Mouse (Mus musculus) monocyte, adult 2 months (primary cell): Measurements from ENCODE around the gene 5730480H06Rik.

ENCODE experiments used
- DNase-seq, 2 experiments: peaks; one replicate each; pipeline ENCODE4 v3.0.0; 2022; ENCODE audit warnings: low spot score in 2 of 2, low read depth in 1 of 2

Gene 5730480H06Rik

DNA sequence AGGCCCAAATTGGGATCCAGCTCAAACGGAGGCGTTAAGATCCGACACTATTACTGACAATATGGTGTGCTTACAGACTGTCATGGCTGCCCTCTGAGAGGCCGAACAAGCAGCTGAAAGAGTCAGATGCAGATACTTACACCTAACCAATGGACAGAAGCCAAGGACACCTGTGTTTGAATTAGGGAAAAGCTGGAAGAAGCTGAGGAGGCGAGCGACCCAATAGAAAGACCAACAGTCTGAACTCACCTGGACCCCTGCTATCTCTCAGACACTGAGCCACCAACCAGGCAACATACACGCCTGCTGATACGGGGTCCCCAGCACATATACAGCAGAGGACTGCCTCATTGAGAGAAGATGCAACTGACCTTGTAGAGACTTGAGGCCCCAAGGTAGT, at the start of gene 5730480H06Rik:
Gene 5730480H06Rik (plus strand): TSS at position 301 of the 400 bp plus-strand sequence.
- DNase-seq = no peak

DNA sequence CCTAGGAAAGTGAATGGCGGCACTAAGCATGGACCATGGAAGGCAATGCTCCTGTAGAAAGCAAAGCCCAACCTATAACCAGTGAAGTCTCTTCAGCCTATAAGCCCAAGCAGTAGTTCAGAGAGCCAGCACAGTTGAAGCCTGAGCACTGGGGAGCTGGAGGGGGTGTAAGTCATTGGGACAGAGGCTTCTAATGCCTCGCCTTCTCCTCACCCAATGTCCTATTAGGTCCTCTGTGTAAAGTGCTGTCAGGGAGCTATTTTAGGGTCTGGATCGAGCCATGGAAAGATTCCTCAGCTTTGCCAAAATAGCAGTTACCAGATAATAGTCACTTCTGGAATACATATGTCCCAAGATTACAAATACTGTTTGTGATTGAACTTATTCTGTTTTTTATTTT, 26.6 kb upstream of the 5730480H06Rik start:
- DNase-seq = no peak

GRCm38 (mm10) chr5:48315057-48315602, 12.6 kb upstream of the 5730480H06Rik start:
- DNase-seq = no peak

DNA sequence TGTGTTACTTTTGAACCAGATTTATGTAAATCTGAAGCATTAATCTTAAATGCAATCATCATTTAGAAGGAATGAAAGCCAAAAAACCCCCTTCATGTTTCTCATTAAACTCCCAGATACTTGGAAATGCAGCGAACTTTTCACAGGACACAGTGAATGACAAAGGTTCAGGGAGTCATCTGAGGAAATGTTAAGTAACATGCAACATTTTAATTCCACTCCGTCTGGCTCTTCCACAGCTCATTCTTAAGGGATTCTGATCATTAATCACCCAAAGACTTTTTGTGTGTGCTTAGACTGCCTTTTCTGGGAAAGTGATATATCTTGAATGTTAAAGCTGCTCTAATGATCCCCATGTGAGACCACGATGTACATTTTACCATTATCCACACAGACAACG, 7.2 kb upstream of the 5730480H06Rik start:
- no peak for DNase-seq

DNA sequence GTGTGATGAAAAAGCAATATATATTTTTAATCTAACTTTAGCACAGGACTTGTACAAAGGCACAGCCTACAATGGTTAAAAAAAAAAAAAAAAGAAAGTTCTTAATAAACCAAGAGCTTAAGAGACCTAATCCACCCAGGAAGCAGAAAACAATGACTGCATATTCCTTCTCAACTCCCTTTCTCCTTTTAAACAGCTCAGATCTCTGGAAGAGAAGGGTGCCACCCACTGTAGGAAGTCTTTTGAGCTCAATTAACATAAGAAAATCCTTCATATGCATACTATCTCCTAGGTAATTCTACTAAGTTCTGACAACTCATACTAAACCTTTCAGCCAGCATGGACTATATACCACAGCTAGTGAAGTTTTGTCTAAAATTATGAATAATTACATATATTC, 1.5 kb upstream of the 5730480H06Rik start:
- DNase-seq = no peak

GRCm38 (mm10) chr5:48329751-48330150, 2.0 kb downstream of the 5730480H06Rik start:
- DNase-seq = no peak

DNA sequence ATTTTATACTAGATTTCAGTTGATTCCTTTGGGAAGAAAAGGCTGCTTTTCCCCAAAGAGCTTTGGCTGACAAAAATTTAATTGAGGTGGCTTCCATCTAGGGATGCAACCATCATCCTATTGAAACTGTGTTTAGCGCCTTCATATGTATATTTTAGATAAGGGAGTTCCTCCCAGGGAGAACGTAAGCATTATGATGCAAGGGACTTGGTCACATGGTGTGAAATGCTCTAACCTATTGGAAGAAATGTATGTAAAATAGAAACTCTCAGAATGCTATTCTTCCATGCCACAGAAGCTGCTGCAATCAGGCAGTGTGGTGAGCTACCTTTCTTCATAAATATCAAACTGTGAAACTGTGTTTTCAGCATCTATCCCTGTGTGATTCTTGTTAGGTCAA, 3.1 kb downstream of the 5730480H06Rik start:
- DNase-seq = no peak

- no peak for DNase-seq
These were observed 3.7 kb downstream of the 5730480H06Rik start for GRCm38 (mm10) chr5:48331441-48331840.

DNA sequence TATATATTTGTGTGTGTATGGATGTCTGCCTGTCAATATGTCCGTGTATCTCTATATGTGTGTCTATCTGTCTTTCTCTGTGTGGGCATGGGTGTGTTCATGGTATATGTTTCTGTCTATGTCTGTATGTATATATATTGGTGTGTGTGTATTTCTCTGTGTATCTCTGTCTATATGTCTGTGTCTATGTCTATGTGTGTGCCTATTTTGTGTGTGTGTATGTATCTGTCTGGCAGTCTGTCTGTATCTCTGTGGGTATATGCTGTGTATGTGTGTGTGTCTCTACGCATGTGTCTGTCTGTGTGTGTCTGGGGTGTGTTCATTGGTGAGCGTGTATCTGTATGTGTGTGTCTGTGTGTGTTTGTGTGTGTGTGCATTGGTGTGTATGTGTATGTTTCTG, 5.7 kb downstream of the 5730480H06Rik start:
- no peak for DNase-seq

DNA sequence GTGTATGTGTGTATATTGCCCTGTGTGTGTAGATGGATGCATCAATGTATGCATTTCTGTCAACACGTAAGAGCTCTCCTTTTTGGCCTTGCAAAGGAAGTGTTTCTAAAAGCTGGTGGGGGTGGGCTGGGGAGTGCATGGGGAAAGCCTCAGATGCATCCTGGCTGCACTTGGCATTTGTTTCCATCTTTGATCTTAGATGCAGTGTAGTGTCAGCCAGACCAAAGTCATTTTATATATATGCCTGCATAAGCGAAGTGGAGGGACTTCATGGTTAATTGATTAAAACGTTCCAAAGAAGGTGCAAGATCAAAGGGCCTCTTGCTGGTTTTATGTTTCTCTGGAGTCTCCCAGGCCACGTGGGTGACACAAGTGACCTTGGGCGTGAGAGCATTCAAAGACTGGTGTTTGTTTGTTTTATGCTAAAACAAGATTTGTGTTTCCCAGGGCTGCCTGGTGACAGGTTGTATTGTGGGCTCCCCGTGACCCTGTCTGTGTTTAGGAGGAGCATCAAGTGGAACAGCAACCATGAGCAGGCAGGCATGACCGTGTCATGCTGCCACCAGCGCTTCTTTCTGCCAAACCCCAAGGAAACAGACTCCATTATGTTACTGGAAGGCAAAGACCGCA, 6.2 kb downstream of the 5730480H06Rik start:
- no peak for DNase-seq

GRCm38 (mm10) chr5:48340808-48341433, 13.2 kb downstream of the 5730480H06Rik start:
- DNase-seq = no peak

GRCm38 (mm10) chr5:48345095-48345982, 17.6 kb downstream of the 5730480H06Rik start:
- no peak for DNase-seq

DNA sequence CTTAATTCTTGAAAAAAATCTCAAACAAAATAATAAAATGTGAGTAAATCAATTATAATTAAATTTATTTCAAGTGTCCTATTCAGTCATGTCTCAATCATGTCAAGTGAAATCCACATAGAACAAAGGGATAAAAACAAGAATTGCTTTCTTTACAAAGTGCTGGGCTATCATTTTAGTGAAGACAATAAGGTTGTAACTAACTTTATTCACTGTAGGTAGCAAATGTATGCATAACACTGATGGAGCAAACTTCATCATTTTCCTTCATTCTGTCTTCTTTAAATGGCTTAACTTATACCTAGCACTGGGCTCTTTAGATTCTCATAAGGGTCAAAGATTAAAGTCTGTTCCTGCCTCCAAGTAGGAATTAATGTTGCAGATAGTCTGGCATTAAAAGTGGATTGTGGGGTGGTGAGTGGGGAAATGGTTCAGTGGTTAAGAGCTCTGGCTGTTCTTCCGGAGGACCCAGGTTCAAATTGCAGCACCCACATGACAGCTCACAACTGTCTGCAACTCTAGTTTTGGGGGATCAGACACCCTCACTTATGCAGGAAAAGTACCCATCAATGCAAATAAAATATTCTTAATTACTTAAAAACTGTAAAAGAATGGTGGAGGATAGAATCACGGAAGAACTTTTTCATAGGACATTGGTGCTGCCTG, 18.4 kb downstream of the 5730480H06Rik start:
- DNase-seq = no peak

DNA sequence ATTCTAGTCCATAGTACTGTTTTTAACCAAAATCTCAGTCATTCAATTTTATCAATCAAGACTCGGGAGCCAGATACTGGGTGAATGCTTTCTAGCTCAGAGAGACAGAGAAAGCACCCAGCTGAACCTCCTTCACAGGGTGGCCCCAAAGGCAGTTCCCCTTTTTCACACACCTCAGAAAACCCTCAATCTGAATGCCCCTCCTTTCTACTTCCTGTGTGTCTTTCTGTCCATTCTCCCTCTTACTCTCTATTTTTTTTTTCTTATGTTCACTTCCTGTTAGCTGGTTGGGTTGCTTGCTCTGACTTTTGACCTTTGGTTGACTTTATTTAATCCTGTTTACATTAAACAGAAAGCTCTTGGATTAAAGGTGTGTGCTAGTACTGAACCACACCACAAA, 21.6 kb downstream of the 5730480H06Rik start:
- no peak for DNase-seq

DNA sequence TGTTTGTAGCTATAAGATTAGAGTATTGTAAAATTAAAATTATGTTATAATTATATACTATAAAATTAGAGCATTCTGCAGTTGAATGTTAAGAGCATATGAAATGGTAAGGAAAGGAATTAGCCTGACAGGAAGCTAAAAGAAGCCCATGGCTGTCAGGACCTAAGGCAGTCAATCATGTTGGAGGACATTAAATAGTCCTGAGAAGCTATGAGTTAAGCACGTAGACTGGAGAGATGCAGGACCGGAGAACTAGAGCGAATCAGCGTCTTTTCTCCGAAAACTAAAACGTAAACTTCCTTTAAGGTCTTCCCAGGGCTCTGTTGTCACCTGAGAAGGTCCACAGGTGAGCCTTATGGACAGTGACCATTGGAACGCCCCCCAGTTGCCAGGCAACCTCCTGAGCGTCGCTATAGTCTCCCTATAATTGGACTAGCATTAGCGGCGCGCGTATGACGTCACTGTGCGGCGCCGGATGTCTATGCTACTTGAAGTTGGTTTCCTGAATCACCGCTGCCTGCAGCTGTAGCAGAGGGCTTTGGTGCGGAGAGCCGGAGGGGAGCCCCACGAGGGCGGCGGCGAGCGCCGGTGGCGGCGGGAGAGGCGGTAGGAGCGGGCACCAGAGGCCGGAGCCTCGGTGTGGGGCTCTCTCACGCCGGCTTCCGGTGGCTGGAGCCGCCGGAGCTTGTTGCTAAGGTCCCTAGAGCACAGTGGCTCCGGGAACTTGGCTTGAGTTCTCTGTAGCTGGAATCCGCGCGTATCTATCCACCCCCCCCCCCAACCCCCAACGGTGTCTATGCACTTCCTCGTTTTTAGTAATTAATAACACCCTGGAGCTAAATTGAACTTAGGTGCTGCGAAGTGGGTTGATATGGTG, 44.4 kb downstream of the 5730480H06Rik start:
- DNase-seq = peak; percentile 60 to 81

DNA sequence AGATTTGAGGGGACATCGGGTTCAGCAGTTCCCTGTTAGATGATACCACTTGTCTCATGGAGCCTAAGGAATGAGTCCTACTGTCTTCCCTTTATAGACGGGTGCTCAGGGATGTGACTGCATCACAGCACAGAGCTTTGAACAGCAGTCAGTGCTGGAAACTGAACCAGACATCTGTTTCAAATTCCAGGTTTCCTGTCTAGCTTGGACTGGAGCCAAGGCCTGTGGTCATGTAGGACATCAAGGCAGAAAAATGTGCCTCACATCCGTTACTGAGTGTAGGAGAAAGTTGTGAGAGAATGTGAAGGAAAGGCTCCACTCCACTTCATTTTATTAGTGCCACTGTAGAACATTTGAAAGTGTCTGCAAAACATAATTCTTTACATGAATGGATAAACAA, 74.7 kb downstream of the 5730480H06Rik start:
- DNase-seq = no peak

DNA sequence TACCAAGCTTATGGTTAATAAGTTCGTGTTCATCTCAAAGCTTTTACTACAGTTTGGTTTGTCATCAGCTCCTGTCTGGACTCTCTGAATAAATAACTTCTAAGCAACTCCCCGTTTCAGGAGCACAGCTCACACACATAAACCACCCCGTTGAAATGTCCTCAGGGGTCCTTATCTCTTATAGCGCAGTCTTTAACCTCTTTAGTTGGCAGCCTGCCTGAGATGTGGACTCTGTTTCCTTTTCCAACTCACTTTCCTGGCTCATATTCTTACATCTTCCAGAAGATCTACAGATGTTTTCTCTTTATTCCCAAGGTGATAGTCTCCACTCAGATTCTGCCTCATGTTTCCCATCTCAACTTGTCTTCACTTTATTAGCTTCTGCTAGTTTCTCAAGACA, 80.5 kb downstream of the 5730480H06Rik start:
- DNase-seq = no peak

DNA sequence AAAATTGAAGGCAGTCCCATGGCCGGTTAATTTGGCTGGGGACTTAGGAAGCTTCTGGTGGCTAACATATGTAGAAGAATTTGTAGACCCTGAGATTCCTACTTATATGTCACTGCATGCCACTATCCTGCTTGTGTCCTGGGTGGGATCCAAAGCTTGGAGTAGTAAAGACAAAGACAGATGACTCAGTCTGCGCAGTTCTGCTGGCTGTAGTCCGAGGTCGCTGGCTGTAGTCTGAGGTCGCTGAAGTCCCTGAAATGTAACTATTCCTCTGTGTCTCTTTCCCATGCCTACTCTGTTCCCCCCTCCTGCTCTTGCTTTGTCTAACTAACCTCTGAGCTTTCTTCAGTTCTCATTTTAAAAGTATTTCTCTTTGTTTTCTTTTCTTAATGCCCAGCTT, 82.6 kb downstream of the 5730480H06Rik start:
- DNase-seq = no peak

DNA sequence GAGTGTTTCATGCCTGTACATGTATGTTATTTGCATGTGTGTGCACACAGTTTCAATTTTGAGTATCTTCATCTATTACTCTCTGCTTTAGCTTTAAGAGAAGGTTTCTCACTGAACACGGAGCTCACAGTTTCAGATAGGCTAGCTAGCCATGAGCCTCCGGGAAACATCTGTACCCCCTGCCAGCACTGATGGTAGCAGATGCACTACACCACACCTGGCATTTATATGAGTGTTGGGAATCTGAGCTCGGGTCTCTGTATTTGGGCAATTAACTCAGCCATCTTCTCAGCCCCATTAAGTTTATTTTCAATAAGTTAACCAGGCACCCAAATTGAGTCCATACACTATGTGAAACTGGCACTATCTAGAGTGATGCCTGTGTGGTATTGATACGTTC, 83.7 kb downstream of the 5730480H06Rik start:
- DNase-seq = no peak

DNA sequence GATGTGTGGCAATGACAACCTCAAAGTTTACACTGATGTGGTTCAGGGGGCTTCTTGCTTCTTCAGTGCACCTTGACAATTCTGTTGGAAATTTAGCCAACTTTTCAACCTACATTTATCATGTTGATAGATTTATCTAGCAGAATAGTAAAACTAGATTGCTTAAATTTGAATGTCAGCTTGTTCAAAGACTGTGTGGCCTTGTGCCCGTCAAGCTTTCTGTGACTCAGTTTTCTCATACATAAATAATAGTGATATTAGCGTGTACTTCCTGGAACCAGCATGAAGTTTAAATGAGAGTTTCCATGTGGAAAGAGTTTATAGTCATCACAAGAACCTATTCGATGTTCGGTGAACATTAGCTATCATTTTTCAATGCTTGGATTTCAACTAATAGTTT, 84.5 kb downstream of the 5730480H06Rik start:
- DNase-seq = no peak
